Mouse (Mus musculus) adrenal gland, adult 8-10 months (tissue): ENCODE measurements around the gene Cgnl1. TPM values are rescaled to one million over a fixed set of nuclear protein-coding genes. Genes with fewer than 3 reads are reported as not detected.

Experiments used
- DNase-seq: peaks from one replicate; pipeline ENCODE4 v3.0.0; 2022
- total RNA-seq, 4 experiments: library from RNA; stranded (reverse); gene quantifications; 2 replicates each; pipeline ENCODE4 v1.2.4; 2022

Cgnl1 gene
- total RNA-seq, 4 experiments from 2014 or later, result 90.0 to 142 (median 93.2) TPM

DNA sequence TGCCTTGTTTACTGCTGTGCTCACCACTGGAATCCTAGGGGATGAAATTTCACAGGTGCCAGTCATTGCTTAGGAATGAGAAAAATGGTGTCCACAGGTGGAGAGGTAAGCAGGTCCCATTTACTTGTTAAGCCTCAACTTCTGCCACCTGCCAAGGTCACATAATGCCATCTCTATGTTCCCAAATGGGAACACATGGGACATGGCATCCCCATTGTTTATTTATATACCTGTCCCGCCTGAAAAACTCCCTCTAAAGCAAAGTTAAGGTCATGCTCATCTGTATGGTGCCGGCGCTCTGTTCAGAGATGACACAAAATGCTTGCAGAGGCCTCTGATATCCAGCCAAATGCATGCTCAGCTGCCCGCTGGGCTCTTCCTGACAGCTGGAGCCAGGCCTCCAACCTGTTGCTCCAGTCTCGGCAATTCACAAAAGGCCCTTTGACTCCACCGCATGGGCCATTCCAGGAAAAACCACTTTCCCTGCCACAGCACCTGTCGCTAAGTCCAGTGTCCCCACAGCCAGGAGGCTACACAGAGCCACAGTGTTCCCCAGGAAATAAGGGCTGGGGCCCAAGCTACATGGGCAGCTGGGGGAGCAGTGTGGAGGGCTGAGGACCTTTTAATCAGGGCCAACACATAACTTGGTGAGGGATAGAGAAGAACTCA lies 192.4 kb downstream of the Cgnl1 start:
- no peak for DNase-seq

Other genes starting within 250 kb of the Cgnl1 start
- gene Myzap, start 179.2 kb downstream of the Cgnl1 start, total RNA-seq, result 10 to 100 TPM in 3 of 4 experiments, 1 to 10 TPM in 1; 9.8 to 14.4 (median 11.5) TPM